Mouse (Mus musculus) G1E (cell line): Measurements from ENCODE around the gene Oosp3. TPM values are rescaled to one million over a fixed set of nuclear protein-coding genes. Genes with fewer than 3 reads are reported as not detected.
A peak's percentile ranks its signal among the peaks of the same experiment; 100 is the strongest.

Source experiments
- ATAC-seq: 2 replicates; pipeline ENCODE4 v1.8.0; 2016; ENCODE audit warnings: mild to moderate bottlenecking; ENCODE audit not compliant: insufficient number of reproducible peaks, poor library complexity, low FRiP score, severe bottlenecking; ENCODE audit errors: extremely low read depth
- DNase-seq: peaks from one replicate; pipeline ENCODE4 v3.0.0; 2012; ENCODE audit warnings: low spot score
- H3K27me3 ChIP-seq: 2 replicates; pipeline ENCODE4 v1.6.1; 2012; ENCODE audit warnings: mild to moderate bottlenecking, low read length, inconsistent platforms; ENCODE audit not compliant: insufficient read depth
- H3K36me3 ChIP-seq: replicated peaks from 2 replicates; pipeline ENCODE3; 2012; ENCODE audit warnings: mild to moderate bottlenecking, inconsistent platforms
- H3K4me1 ChIP-seq: 2 replicates; pipeline ENCODE4 v1.6.1; 2012; ENCODE audit warnings: low read depth, low read length, inconsistent platforms, mixed read lengths; ENCODE audit not compliant: insufficient read depth
- H3K4me3 ChIP-seq: 2 replicates; pipeline ENCODE4 v1.5.1; 2012; ENCODE audit warnings: low read depth, mild to moderate bottlenecking, inconsistent platforms, low read length, moderate library complexity, mixed read lengths
- H3K9me3 ChIP-seq: replicated peaks from 2 replicates; pipeline ENCODE4 v1.6.1; 2012; ENCODE audit warnings: inconsistent platforms
- CTCF ChIP-seq: IDR thresholded peaks from 2 replicates; pipeline ENCODE4 v1.5.1; 2012; ENCODE audit warnings: low read depth, low read length, inconsistent platforms, mixed read lengths
- GATA1 ChIP-seq: IDR thresholded peaks from 2 replicates; pipeline ENCODE4 v1.6.1; 2012; ENCODE audit warnings: borderline replicate concordance, low read length, inconsistent platforms, mixed read lengths
- GATA2 ChIP-seq: IDR thresholded peaks from 2 replicates; pipeline ENCODE4 v1.6.1; 2012; ENCODE audit warnings: low read depth, low read length, inconsistent platforms, borderline replicate concordance
- POLR2AphosphoS5 ChIP-seq: IDR thresholded peaks from 2 replicates; pipeline ENCODE4 v1.6.1; 2012; ENCODE audit warnings: low read depth, low read length, inconsistent platforms; ENCODE audit not compliant: insufficient replicate concordance
- TAL1 ChIP-seq: conservative IDR thresholded peaks from 2 replicates; pipeline ENCODE4 v1.6.1; 2012; ENCODE audit warnings: low read depth, low read length, inconsistent platforms, mixed read lengths
- polyA plus RNA-seq: library from polyadenylated mRNA; stranded (reverse); fragments of >175 nt; gene quantifications from 2 replicates; pipeline ENCODE4 v1.2.3, GENCODE M21; 2012
- total RNA-seq, 2 experiments: library from RNA; stranded (forward) in 1 of 2; stranded (reverse) in 1 of 2; fragments of 200-1000 nt in 1 of 2; fragments of >200 nt in 1 of 2; fragmentation: Nextera tagmentation in 1 of 2; gene quantifications; 2 replicates each; pipeline ENCODE4 v1.2.3; 2014 to 2017

Gene Oosp3
- total and polyA plus RNA-seq, 3 experiments: not detected

DNA sequence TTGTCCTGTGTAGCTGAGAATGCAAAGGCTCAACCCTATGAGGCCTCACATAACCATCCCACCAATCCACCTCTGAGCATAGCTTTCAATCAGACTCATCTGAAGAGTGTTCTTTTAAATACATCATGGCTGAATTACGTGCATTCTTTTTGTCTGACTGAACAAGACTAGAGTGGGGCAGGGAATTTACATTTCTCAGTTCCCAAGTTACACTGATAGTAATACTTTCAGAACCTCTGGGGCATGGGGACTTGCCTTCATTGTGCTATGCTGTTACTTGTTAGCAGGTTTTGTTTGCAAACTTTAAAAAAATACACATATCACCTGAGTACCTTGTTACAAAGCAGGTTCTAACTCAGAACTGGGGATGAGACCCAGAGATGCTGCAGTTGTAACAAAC lies 5.4 kb upstream of the Oosp3 start:
- Histone ChIP-seq H3K27me3 (no peaks in the 10 kb centered on the region), H3K4me1 (peaks cover 4% of the 10 kb centered on the region), H3K4me3 (no peak overlapping the region), H3K9me3 (no peaks in the 10 kb centered on the region), H3K36me3 (no peaks in the 10 kb centered on the region)
- no peak for ATAC-seq
- no peak for DNase-seq
- no peak for TF ChIP-seq TAL1
- TF ChIP-seq POLR2AphosphoS5: no peak
- TF ChIP-seq GATA1: no peak
- TF ChIP-seq CTCF: no peak
- no peak for TF ChIP-seq GATA2

DNA sequence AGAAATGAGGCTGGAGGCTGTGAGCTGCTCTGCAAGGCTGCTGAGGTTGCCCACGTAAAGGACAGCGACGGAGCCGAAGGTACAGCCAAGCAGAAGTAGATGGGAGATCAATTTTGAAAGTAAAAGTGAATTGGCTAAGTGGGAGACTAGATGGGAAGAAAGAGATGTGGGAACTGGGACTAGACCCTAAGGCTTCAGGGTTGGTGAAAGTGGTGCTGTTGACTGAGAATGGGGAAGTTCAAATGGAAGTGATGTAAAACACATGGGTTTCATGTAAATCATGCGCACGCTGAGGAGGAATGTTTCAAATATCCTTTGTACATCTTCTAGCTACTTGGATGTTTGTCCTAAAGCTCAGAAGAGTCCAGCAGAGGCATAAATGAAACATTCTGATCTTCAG lies 1.5 kb downstream of the Oosp3 start:
- Histone ChIP-seq H3K4me1 (0 out of 2 replicates have a peak, but pooled peaks cover 5% of the 10 kb centered on the region), H3K9me3 (no peaks in the 10 kb centered on the region), H3K27me3 (peaks cover 3% of the 10 kb centered on the region; the same call in 1 of the 2 replicates), H3K36me3 (no peaks in the 10 kb centered on the region), H3K4me3 (no peak overlapping the region)
- ATAC-seq: no peak
- DNase-seq: no peak
- no peak for TF ChIP-seq GATA2
- TF ChIP-seq TAL1: no peak
- no peak for TF ChIP-seq CTCF
- no peak for TF ChIP-seq GATA1
- no peak for TF ChIP-seq POLR2AphosphoS5

DNA sequence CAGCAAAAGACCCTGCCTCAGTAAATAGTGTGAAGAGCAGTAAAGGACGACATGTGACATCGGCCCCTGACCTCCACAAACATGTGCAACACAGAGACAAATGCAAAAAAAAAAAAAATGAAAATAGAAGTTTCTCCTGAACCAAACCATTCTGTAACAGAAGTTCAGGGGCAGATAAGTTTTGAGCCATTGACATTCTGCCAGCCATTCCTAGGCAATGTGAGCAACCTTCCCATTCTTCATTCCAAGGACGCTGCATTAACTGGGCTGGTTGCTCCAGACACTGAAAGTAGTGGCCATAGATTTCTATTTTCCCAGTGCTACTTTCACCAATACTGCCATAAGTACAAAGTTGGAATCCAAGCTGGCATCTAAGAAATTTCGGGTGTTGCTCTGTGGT lies 15.6 kb downstream of the Oosp3 start:
- H3K36me3 ChIP-seq: no peaks in the 10 kb centered on the region
- ATAC-seq: no peak
- TF ChIP-seq CTCF (no peak), GATA1 (no peak), TAL1 (no peak), GATA2 (no peak), POLR2AphosphoS5 (no peak)
- DNase-seq: no peak
- no peaks in the 10 kb centered on the region for H3K27me3 ChIP-seq
- H3K4me1 ChIP-seq: no peaks in the 10 kb centered on the region; the same call in 1 of the 2 replicates
- no peak overlapping the region for H3K4me3 ChIP-seq
- H3K9me3 ChIP-seq: no peaks in the 10 kb centered on the region

DNA sequence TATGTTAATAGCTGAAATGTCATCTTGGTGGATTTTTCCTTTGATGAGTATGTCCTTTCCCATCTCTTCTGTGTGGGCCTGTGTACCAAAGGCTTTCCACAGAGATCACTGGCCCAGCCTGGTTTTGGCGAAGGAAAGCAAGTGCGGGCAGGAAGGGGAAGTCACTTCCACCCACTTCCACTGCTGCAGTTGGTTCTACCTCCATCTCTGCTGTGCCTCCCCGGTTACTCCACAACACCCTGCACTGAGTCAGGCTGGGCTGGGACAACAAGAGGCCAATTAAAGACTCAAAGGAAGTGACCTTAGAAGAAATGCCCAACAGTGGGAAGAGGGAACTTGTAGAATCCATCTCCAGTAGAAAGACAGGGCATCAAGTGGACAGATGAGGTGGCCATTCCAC lies 23.2 kb downstream of the Oosp3 start:
- TF ChIP-seq GATA2: no peak
- Histone ChIP-seq H3K36me3 (no peaks in the 10 kb centered on the region), H3K4me1 (peaks cover 32% of the 10 kb centered on the region), H3K27me3 (no peaks in the 10 kb centered on the region), H3K9me3 (no peaks in the 10 kb centered on the region), H3K4me3 (no peak overlapping the region)
- ATAC-seq (no peak), DNase-seq (no peak)

DNA sequence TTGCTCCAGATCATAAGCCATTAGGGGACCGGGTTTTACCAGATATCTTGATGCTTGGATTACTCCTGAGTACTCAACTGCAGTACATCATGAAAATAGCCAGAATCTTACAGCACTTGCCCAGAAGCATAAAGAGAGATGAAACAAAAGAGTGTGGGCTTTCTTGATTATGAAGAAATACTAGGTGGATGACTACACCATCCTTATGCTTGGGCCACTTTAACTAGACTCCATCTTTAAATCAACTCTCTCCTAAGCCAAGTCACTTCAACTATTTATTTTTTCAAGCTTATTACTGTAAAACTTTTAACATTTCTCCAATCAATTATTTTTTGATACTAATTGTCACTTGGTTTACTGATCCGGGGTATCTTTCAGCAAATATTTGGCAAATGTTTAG lies 27.0 kb downstream of the Oosp3 start:
- no peaks in the 10 kb centered on the region for H3K36me3 ChIP-seq
- H3K9me3 ChIP-seq: no peaks in the 10 kb centered on the region
- TF ChIP-seq POLR2AphosphoS5 (no peak), GATA1 (no peak), CTCF (no peak)
- H3K4me3 ChIP-seq: no peak overlapping the region
- no peaks in the 10 kb centered on the region for H3K27me3 ChIP-seq
- ATAC-seq: no peak
- peaks cover 51% of the 10 kb centered on the region for H3K4me1 ChIP-seq
- DNase-seq: no peak

DNA sequence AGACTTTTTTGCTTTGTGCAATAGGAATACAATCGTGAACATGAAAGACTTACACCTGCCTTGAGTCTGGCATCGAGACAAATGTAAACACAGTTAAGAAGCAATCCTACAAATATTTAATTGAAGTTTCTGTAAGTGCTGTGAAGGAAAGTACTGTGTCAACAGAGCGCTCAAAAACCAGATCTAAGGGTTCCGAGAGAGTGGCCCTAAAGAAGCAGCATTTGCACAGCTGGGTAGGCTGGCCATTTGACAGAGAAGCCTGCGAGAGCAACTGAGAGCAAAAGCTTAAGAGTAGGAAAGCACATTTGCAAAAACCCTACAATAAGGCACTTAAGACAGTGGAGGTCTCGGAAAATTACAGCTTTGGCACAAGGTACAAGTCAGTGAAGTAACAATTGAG lies 27.4 kb downstream of the Oosp3 start:
- Histone ChIP-seq H3K4me3 (no peak overlapping the region), H3K4me1 (peaks cover 52% of the 10 kb centered on the region), H3K9me3 (no peaks in the 10 kb centered on the region), H3K27me3 (no peaks in the 10 kb centered on the region), H3K36me3 (no peaks in the 10 kb centered on the region)
- no peak for DNase-seq
- ATAC-seq: no peak
- TF ChIP-seq POLR2AphosphoS5: no peak
- no peak for TF ChIP-seq GATA2
- no peak for TF ChIP-seq TAL1
- no peak for TF ChIP-seq GATA1
- TF ChIP-seq CTCF: no peak

DNA sequence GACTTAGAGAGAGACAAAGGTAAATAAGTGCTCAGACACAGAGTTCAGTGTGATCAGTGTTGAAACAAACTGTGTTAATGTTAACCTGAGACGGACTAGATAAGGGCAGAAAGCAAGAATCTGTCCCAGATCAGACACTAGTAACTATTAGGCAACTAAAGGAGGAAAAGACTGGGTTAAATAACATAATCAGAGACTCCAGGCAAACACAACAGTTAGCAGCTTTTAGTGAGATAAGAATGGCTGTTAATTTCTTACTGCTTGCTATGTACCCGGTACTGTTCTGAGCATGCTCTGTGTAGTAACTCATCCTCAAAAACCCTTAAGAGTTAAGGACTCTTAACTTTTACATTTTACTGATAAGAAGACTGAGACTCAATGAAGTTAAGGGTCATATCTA lies 29.1 kb downstream of the Oosp3 start:
- peak; percentile 93 for ATAC-seq
- H3K36me3 ChIP-seq: no peaks in the 10 kb centered on the region
- no peaks in the 10 kb centered on the region for H3K27me3 ChIP-seq
- no peaks in the 10 kb centered on the region for H3K9me3 ChIP-seq
- no peak for DNase-seq
- TF ChIP-seq GATA2 (no peak), TAL1 (peak; percentile 66), POLR2AphosphoS5 (no peak)
- H3K4me1 ChIP-seq: peaks cover 57% of the 10 kb centered on the region
- H3K4me3 ChIP-seq: no peak overlapping the region
